Mouse (Mus musculus): ENCODE data around the gene Siva1. TPM values are rescaled to one million over a fixed set of nuclear protein-coding genes. Genes with fewer than 3 reads are reported as not detected.

The Siva1 gene
- total and polyA plus RNA-seq, 3 experiments = 60.7 to 214 (median 98.9) TPM

DNA sequence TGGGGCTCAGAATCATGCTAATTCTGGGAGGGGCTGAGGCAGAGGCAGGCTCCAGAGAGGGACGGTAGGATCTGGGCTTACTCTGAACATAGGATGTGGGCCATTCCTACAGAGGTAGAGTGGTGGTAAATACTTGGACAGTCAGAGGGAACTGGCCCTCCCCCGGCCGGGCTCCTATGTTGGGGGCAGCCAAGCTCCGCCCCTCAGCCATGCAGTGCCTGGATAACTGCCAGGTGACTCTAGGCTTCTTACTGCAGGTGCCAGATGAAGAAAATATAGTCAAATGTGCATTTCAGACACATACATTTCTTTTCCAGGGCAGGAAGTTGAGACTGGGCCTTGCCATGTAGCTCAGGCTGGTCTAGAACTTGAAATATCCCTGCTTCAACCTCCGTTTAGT lies 32.6 kb downstream of the Siva1 start:
- Histone ChIP-seq H3K9me3 (replicated peaks) (peaks cover 7% of the 10 kb centered on the region), H3K4me1 (ENCODE audit: insufficient read depth, low read depth, low read length) (peaks cover 66% of the 10 kb centered on the region), H3K36me3 (replicated peaks) (peaks cover 6% of the 10 kb centered on the region), H3K27me3 (ENCODE audit: insufficient read depth, low read length) (peaks cover 55% of the 10 kb centered on the region), H3K4me3 (ENCODE audit: low read depth, low read length) (no peak overlapping the region)
- TF ChIP-seq POLR2AphosphoS5 (IDR thresholded peaks at IDR 0.05; ENCODE audit: insufficient replicate concordance, low read depth, low read length) = no peak
- no peak for TF ChIP-seq GATA1 (IDR thresholded peaks at IDR 0.05; ENCODE audit: borderline replicate concordance, low read length)
- no peak for TF ChIP-seq GATA2 (IDR thresholded peaks at IDR 0.05; ENCODE audit: borderline replicate concordance, low read depth, low read length)
- no peak for TF ChIP-seq TAL1 (conservative IDR thresholded peaks at IDR 0.05; ENCODE audit: low read depth, low read length)
- no peak for TF ChIP-seq CTCF (IDR thresholded peaks at IDR 0.05; ENCODE audit: low read depth, low read length)
- ATAC-seq (ENCODE audit: extremely low read depth, insufficient number of reproducible peaks, low FRiP score, poor library complexity, severe bottlenecking) (no peak), DNase-seq (ENCODE audit: low spot score) (no peak)

DNA sequence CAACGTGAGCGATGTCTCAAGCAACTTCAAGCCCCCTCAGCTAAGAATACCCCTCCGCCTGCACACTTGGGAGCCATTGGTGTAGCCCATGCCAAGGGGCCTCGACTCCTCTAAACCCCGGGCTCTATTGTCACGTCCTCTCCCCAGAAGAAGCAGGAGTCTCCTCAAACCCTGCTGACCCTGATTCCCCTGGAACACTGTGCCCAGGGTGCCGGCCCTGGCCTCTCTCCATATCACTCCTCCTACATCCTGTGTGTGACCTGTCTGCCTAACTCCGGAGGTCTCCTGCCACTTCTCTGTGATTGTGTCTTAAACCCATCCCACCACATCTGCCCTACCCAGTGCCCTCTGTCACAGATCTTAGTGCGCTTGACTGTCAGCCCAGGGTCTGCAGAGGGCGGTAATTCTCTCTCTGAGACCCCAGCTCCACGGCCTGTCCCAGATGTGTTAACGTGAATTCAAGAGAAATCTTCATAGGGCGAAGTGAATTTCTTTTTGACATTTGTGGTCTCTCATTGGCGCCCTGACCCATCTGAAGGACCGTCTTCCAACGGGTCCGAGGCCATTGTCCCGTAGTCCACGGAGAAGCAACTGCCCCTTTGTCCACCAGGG lies 33.6 kb downstream of the Siva1 start:
- no peaks in the 10 kb centered on the region for H3K36me3 ChIP-seq (replicated peaks)
- H3K27me3 ChIP-seq (ENCODE audit: insufficient read depth, low read length) = peaks cover 63% of the 10 kb centered on the region
- DNase-seq (ENCODE audit: low spot score) = no peak
- peak overlapping the region; percentile 71 for H3K4me3 ChIP-seq (ENCODE audit: low read depth, low read length)
- TF ChIP-seq GATA1 (IDR thresholded peaks at IDR 0.05; ENCODE audit: borderline replicate concordance, low read length) (no peak), TAL1 (conservative IDR thresholded peaks at IDR 0.05; ENCODE audit: low read depth, low read length) (no peak), CTCF (IDR thresholded peaks at IDR 0.05; ENCODE audit: low read depth, low read length) (no peak)
- H3K9me3 ChIP-seq (replicated peaks) = peaks cover 7% of the 10 kb centered on the region
- ATAC-seq (ENCODE audit: extremely low read depth, insufficient number of reproducible peaks, low FRiP score, poor library complexity, severe bottlenecking) = no peak
- peaks cover 61% of the 10 kb centered on the region for H3K4me1 ChIP-seq (ENCODE audit: insufficient read depth, low read depth, low read length)

GRCm38 (mm10) chr12:112678555-112679026 lies 34.1 kb downstream of the Siva1 start, which contains the start of gene Zbtb42:
TSS of gene Zbtb42 (plus strand) at chr12:112678828.
- H3K4me1 ChIP-seq (ENCODE audit: insufficient read depth, low read depth, low read length) = peaks cover 59% of the 10 kb centered on the region
- peak within 1 kb of the TSS; percentile 71 for H3K4me3 ChIP-seq (ENCODE audit: low read depth, low read length)
- TF ChIP-seq GATA1 (IDR thresholded peaks at IDR 0.05; ENCODE audit: borderline replicate concordance, low read length) (no peak), CTCF (IDR thresholded peaks at IDR 0.05; ENCODE audit: low read depth, low read length) (no peak), GATA2 (IDR thresholded peaks at IDR 0.05; ENCODE audit: borderline replicate concordance, low read depth, low read length) (no peak)
- no peaks in the 10 kb centered on the region for H3K36me3 ChIP-seq (replicated peaks)
- ATAC-seq (ENCODE audit: extremely low read depth, insufficient number of reproducible peaks, low FRiP score, poor library complexity, severe bottlenecking) (no peak), DNase-seq (ENCODE audit: low spot score) (no peak)
- H3K9me3 ChIP-seq (replicated peaks) = peaks cover 7% of the 10 kb centered on the region
- H3K27me3 ChIP-seq (ENCODE audit: insufficient read depth, low read length) = peaks cover 69% of the 10 kb centered on the region

DNA sequence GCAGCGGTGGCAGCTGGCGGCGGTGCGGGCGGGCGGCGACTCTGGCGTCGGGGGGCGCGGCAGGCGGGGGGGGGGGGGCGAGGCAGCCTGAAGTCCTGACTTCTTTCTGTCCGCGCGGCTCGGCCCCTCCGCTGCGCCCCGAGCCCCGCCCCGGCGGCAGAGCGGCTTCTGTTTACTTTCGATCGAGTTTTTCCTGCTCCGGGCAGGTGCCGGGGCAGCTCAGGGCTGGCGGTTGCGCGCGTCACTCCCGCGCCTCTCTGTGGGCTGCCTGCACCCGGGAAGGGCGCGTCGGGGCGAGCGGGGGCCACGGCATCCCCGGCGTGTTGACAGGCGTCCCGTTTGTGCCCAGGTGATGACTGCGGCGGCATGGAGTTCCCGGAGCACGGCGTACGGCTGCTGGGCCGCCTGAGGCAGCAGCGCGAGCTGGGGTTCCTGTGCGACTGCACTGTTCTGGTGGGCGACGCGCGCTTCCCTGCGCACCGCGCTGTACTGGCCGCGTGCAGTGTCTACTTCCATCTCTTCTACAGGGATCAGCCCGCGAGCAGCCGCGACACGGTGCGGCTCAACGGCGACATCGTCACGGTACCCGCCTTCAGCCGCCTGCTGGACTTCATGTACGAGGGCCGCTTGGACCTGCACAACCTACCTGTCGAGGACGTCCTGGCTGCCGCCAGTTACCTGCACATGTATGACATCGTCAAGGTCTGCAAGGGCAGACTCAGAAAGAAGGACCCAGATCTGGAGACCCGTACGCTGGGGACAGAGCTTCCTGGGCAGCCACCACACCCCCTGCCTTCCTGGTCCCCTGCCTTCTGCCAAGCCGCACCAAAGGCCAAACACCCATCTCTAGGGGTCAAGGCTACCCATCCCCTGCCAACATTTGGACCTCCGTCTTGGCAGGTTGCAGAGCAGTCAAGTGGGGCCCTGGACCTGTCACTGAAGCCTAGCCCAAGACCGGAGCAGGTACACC lies 34.8 kb downstream of the Siva1 start:
- no peak for TF ChIP-seq POLR2AphosphoS5 (IDR thresholded peaks at IDR 0.05; ENCODE audit: insufficient replicate concordance, low read depth, low read length)
- no peak for TF ChIP-seq CTCF (IDR thresholded peaks at IDR 0.05; ENCODE audit: low read depth, low read length)
- no peak for TF ChIP-seq GATA2 (IDR thresholded peaks at IDR 0.05; ENCODE audit: borderline replicate concordance, low read depth, low read length)
- no peak for TF ChIP-seq GATA1 (IDR thresholded peaks at IDR 0.05; ENCODE audit: borderline replicate concordance, low read length)
- TF ChIP-seq TAL1 (conservative IDR thresholded peaks at IDR 0.05; ENCODE audit: low read depth, low read length) = no peak
- no peaks in the 10 kb centered on the region for H3K36me3 ChIP-seq (replicated peaks)
- no peak for ATAC-seq (ENCODE audit: extremely low read depth, insufficient number of reproducible peaks, low FRiP score, poor library complexity, severe bottlenecking)
- DNase-seq (ENCODE audit: low spot score) = no peak
- peak overlapping the region; percentile 71 for H3K4me3 ChIP-seq (ENCODE audit: low read depth, low read length)
- H3K9me3 ChIP-seq (replicated peaks) = peaks cover 7% of the 10 kb centered on the region
- peaks cover 76% of the 10 kb centered on the region for H3K27me3 ChIP-seq (ENCODE audit: insufficient read depth, low read length)
- H3K4me1 ChIP-seq (ENCODE audit: insufficient read depth, low read depth, low read length) = peaks cover 58% of the 10 kb centered on the region

DNA sequence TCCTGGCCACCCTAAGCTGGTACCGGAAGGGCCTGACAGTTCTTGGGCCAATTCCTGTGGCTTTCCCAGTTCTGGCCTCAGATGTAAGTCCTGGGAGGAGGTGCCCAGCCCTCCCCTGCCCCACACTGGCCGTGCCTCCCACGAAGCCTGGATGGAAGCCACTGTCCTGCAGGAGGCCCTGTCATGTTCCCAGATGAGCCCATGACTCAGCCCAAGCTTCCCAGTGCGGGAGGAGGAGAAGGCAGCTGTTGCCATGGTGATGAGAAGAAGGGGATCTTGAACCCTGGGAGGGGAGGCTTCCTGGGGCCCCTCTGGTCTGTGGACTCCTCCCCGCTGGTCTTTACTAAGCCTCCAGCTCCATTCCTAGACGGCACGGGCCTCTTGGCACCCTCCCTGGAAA lies 38.9 kb downstream of the Siva1 start:
- ATAC-seq (ENCODE audit: extremely low read depth, insufficient number of reproducible peaks, low FRiP score, poor library complexity, severe bottlenecking) = no peak
- peaks cover 27% of the 10 kb centered on the region for H3K4me1 ChIP-seq (ENCODE audit: insufficient read depth, low read depth, low read length)
- H3K36me3 ChIP-seq (replicated peaks) = no peaks in the 10 kb centered on the region
- peaks cover 78% of the 10 kb centered on the region for H3K27me3 ChIP-seq (ENCODE audit: insufficient read depth, low read length)
- H3K4me3 ChIP-seq (ENCODE audit: low read depth, low read length) = no peak overlapping the region
- no peak for DNase-seq (ENCODE audit: low spot score)
- TF ChIP-seq POLR2AphosphoS5 (IDR thresholded peaks at IDR 0.05; ENCODE audit: insufficient replicate concordance, low read depth, low read length) = no peak
- TF ChIP-seq TAL1 (conservative IDR thresholded peaks at IDR 0.05; ENCODE audit: low read depth, low read length) = no peak
- TF ChIP-seq CTCF (IDR thresholded peaks at IDR 0.05; ENCODE audit: low read depth, low read length) = no peak
- TF ChIP-seq GATA1 (IDR thresholded peaks at IDR 0.05; ENCODE audit: borderline replicate concordance, low read length) = no peak
- TF ChIP-seq GATA2 (IDR thresholded peaks at IDR 0.05; ENCODE audit: borderline replicate concordance, low read depth, low read length) = no peak
- peaks cover 7% of the 10 kb centered on the region for H3K9me3 ChIP-seq (replicated peaks)

GRCm38 (mm10) chr12:112688458-112688857 lies 44.0 kb downstream of the Siva1 start:
- no peak for TF ChIP-seq GATA1 (IDR thresholded peaks at IDR 0.05; ENCODE audit: borderline replicate concordance, low read length)
- TF ChIP-seq POLR2AphosphoS5 (IDR thresholded peaks at IDR 0.05; ENCODE audit: insufficient replicate concordance, low read depth, low read length) = no peak
- TF ChIP-seq TAL1 (conservative IDR thresholded peaks at IDR 0.05; ENCODE audit: low read depth, low read length) = no peak
- no peak for TF ChIP-seq GATA2 (IDR thresholded peaks at IDR 0.05; ENCODE audit: borderline replicate concordance, low read depth, low read length)
- no peak for TF ChIP-seq CTCF (IDR thresholded peaks at IDR 0.05; ENCODE audit: low read depth, low read length)
- no peak for DNase-seq (ENCODE audit: low spot score)

More at GRCm38 (mm10) chr12:112688458-112688857, 44.0 kb downstream of the Siva1 start:
- ATAC-seq (ENCODE audit: extremely low read depth, insufficient number of reproducible peaks, low FRiP score, poor library complexity, severe bottlenecking) = no peak
- H3K27me3 ChIP-seq (ENCODE audit: insufficient read depth, low read length) = peaks cover 41% of the 10 kb centered on the region
- H3K9me3 ChIP-seq (replicated peaks) = no peaks in the 10 kb centered on the region; the same call in 1 of the 2 replicates
- peaks cover 6% of the 10 kb centered on the region for H3K4me1 ChIP-seq (ENCODE audit: insufficient read depth, low read depth, low read length)
- peaks cover 7% of the 10 kb centered on the region for H3K36me3 ChIP-seq (replicated peaks)
- H3K4me3 ChIP-seq (ENCODE audit: low read depth, low read length) = no peak overlapping the region
